Mouse (Mus musculus) hindlimb bud, embryonic 11.5 days (tissue): ENCODE measurements around the gene Myd88.
A peak's percentile ranks its signal among the peaks of the same experiment; 100 is the strongest.
"Not testable (repeated sequence)": the region's sequence is repeated elsewhere in the genome, so short reads cannot be mapped to it uniquely, and the experiment has no call there.

Experiments
- DNase-seq: peaks from one replicate; pipeline ENCODE4 v3.0.0-alpha.2; 2012; ENCODE audit warnings: low read depth, low spot score; ENCODE audit errors: extremely low spot score

Gene Myd88

GRCm38 (mm10) chr9:119340909-119341816 lies at the start of gene Myd88:
Gene Myd88 (minus strand): TSS chr9:119341411.
- DNase-seq = peak; percentile 88

DNA sequence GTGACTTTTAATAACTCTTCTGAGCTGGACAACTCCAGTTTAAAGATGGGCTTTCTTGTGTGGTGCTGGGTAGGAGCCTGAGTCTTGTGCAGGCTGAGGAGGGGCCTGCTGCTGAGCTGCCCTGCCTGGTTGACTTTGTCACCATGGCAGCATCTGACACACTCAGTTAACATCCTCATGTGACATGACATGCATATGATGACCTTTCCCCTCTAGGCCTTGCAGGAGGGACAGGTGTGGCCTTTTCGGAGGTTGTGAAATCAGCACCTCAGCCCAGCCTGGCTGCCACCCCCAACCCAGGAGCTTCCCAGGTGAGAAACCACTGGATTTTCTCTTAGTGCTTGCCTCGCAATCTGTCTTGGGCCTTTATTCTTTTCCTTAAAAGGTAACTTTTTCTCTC lies 49.0 kb upstream of the Myd88 start:
- no peak for DNase-seq

GRCm38 (mm10) chr9:119388956-119389355 lies 47.7 kb upstream of the Myd88 start:
- DNase-seq = no peak

- no peak for DNase-seq
Measured at GRCm38 (mm10) chr9:119382603-119383002, 41.4 kb upstream of the Myd88 start.

DNA sequence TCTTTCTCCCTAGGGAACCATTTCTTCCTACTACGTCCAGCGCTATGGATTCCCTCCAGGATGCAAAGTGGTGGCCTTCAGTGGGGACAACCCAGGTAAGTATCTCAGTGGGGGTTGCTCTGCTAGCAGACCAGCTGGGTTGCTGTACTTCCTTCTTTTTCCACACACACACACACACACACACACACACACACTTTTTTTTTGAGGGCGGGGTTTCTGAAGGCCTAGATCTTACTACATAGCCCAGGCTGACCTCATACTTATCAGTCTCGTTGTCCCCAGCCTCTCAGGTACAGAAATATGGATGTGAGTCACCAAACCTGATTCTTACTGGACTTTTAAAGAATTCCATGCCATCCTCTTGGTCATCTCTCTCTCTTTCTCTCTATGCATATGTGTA lies 37.0 kb upstream of the Myd88 start:
- DNase-seq = no peak

DNA sequence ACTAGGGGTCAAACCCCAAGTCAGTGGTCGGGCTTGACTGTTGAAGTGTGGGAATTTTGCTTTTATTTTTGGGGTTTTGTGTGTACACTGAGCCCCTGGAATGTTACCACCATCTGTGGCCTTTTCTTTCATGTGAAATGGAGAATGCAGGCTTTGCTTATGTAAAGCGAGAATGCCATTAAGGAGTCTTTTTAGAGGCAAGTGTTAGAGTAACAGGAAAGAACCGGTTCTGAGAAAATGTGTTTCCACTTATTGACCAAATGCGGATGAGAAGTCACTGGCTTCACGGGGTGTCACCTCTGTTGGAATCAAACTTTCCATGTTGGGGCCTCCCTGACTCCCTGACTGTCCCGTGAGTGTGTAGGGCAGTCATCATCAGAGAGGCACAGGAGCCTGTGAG lies 34.3 kb upstream of the Myd88 start:
- DNase-seq = no peak

DNA sequence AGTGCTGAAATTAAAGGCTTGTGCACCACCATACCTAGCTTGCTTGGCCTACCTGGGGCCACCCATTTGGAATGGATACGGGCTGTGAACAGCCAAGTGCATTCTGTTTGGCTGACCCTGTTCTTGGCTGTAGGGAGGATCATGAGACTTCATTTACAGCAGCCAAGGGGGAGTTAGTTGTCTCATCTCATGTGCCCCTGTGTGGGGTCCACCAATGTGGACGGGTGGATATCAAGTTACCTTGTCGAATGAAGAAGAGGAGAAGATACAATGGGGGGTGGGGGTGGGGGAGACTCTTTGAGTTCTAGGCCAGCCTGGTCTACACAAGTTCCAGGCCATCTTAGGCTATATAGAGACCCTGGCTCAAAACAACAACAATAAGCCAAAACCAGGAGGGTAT lies 33.8 kb upstream of the Myd88 start:
- no peak for DNase-seq

DNA sequence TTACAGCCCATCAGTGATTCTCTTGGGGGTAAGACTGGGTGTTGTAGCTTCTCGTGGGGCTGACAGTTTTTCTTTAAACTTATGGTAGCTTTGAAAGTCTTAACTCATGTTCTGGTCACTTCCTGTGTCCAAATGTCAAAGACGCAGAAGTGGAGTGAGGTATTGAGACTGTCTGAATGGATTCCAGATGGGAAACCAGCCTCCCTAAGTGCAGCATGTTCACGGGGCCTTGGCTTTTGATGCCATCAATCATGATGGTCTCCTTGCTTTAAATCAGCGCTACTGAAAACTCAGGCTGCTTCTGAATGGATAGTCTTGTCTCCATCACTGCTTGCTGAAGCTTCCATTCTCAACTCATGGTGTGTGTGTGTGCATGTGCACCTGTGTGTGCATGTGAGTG lies 30.0 kb upstream of the Myd88 start:
- no peak for DNase-seq

DNA sequence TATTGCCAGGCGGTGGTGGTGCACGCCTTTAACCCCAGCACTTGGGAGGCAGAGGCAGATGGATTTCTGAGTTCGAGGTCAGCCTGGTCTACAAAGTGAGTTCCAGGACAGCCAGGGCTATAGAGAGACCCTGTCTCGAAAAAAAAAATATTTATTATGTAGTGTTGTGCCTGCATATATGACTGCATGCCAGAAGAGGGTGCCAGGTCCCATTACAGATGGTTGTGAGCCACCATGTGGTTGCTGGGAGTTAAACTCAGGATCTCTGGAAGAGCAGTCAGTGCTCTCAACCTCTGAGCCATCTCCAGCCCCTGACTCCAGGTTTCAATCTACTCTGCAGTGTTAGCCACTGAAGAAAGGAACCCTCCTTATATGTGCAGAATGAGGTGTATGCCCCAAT lies 29.6 kb upstream of the Myd88 start:
- DNase-seq = not testable (repeated sequence)

DNA sequence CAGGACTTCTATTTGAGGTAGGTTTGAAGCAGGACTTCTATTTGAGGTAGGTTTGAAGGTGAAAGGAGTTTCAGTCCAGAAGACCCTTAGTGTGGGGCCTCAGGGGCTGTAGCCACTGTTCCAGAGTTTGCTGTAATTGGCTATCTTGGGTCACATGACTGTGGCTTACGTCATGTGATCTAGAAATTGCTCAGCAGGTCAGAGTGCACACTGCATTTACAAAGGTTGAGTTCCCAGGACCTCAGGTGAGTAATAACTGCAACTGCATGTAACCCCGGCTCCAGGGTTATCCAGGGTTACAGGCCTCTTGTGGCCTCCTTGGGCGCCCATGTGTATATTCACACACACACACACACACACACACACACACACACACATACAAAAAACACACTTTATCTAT lies 27.2 kb upstream of the Myd88 start:
- DNase-seq = no peak

GRCm38 (mm10) chr9:119365284-119365683 lies 24.1 kb upstream of the Myd88 start, which contains the start of gene Slc22a14:
Gene Slc22a14 (minus strand): TSS chr9:119365553.
- DNase-seq = no peak

GRCm38 (mm10) chr9:119363229-119363628 lies 22.0 kb upstream of the Myd88 start:
- DNase-seq = no peak

DNA sequence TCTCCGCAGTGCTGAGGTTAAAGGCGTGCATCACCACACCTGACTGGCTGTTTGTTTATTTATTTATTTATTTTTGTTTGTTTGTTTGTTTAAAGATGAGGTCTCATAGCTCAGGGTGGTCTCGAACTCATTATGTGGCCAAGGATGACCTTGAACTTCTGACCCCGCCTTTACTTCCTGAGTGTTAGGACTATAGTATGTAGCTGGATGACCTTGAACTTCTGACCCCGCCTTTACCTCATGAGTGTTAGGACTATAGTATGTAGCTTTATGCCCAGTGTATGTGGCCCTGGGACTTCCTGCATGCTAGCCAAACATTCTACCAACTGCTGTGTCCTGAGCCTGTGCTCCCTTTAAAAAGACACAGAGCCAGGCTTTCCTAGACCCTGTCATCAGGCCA lies 20.2 kb upstream of the Myd88 start:
- no peak for DNase-seq

- DNase-seq = no peak
Measured at GRCm38 (mm10) chr9:119358058-119358429, 16.8 kb upstream of the Myd88 start.

DNA sequence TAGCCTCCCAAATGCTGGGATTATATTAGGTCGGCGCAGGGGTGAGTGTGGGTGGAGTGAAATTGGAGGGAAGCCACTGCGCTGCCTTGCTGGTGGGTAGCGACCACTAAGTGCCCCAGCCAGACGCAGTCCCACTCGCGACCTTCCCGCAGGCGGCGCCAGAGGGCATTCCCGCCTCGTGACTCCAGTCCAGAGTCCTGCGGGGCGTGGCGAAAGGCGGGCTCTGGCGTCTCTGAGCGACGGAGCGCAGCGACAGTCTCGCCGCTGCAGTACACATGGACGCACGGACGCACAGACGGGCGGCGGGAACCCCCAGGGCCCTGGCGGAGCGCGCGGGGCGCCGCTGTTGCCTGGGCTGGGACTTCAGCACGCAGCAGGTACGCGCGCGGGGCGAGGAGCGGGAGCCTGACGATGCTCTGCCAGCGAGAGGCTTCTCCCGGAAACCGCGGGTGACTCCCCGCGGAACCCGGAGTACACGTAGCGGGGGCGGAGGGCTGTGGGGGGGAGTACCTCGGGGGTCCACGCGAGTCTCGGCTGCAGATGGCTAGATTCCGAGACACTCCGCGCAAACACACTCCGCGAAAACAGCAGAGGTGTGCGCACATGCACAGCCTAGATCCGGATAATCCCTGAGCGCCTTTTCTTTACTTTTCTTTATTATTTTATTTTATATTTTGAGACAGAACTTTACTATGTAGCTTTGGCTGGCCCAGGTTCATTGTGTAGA lies 16.3 kb upstream of the Myd88 start, which contains the start of gene Xylb:
TSS of gene Xylb (plus strand) at position 51 of the 727 bp plus-strand sequence.
- DNase-seq = peak; percentile 57

GRCm38 (mm10) chr9:119355943-119356342 lies 14.7 kb upstream of the Myd88 start:
- DNase-seq = no peak

- no peak for DNase-seq
Measured at GRCm38 (mm10) chr9:119353926-119354325, 12.7 kb upstream of the Myd88 start.

- no peak for DNase-seq
Measured at GRCm38 (mm10) chr9:119352060-119352459, 10.8 kb upstream of the Myd88 start.

DNA sequence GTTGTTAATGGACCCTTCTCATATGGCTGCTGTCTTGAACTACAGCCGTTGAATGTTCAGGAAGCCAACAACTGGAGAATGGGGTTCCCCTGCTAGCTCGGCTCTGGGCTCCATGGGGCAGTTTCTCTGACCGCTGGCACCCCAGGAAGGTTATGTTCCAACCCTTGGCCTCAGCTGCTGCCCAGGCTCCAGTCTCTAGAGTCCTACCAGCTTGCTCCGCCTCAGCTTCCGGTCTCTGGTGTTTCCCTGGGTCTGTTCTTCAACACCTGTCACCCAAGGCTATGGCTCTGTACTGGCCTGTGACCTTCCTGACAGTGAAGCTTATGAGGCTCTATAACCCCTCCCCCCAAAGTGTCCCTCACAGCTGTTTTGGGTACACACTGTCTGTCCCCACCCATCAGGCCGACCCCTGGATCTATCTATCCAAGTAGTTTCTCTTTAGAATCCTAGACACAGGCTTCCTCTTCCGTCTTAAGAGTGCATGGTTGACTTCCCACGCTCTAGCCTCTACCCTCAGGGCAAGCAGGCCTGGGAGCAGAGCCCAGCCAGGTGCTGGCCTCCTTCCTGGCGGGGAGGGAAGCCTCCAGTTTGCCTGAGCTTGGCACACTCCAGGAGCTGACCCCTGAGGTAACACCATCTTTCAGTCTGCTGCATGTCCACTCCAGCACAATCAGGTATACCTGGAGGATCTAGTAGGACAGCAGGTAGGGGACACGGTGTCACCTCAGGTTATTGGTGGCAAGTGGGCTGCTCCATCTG lies 9.9 kb upstream of the Myd88 start:
- DNase-seq = no peak

DNA sequence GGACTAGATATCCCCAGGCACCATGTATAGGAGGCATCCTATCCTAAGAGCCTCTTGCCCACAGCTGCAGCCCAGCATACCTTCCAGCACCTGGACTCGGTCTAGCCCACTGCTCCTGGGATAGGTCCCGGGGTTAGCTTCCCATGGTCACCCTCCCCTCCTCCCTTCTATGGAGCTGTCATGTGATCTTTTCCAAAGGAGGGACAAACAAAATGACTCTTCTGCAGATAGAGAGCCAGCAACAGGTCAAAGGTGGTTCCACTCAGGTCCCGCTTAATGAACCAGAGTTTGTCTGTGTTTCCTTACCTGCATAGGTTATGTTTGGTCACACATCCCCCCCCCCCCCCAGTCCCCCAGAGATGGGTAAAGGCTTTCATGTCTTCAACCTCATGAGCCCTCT lies 9.3 kb upstream of the Myd88 start:
- DNase-seq = no peak

DNA sequence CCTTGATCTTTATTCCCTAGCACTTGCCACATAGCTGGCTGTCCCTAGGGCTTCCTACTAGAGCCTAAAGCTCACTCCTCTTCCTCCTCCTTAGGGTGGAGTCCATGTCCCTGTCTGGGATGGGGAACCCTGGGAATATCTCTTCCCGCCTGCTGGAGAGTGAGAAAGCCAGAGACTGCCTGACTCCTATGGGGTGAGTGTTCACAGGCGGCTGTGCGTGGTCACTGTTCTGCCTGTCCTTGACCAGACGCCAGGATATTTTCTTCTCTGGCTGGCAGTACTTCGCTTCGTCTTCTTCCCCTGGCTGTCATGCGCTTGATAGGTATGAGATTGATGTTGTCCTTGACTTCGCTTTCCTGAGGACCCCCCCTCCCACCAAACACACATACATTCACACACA lies 5.2 kb upstream of the Myd88 start:
- no peak for DNase-seq
